Mouse (Mus musculus) myocyte (in vitro differentiated cells): ENCODE results near the gene Slc30a9.

Source experiments
- CEBPB ChIP-seq: IDR thresholded peaks from 2 replicates; pipeline ENCODE4 v1.6.1; 2011; ENCODE audit warnings: mild to moderate bottlenecking, moderate library complexity; ENCODE audit not compliant: poor library complexity, insufficient read depth, severe bottlenecking
- E2F4 ChIP-seq: IDR thresholded peaks from one replicate; pipeline ENCODE4 v1.6.1; 2011; ENCODE audit warnings: mild to moderate bottlenecking, control low read depth, moderate library complexity; ENCODE audit not compliant: insufficient read depth
- MAX ChIP-seq: IDR thresholded peaks from one replicate; pipeline ENCODE4 v1.6.1; 2011; ENCODE audit warnings: low read depth, mild to moderate bottlenecking, control low read depth
- MYOD1 ChIP-seq, 3 experiments: IDR thresholded peaks; one replicate each; pipeline ENCODE4 v1.6.1; 2011; ENCODE audit warnings: control low read depth in 2 of 3, low read depth in 2 of 3, mild to moderate bottlenecking in 2 of 3, moderate library complexity in 1 of 3; ENCODE audit not compliant: insufficient read length in 2 of 3, control insufficient read depth in 1 of 3
- POLR2A ChIP-seq: IDR thresholded peaks from one replicate; pipeline ENCODE4 v1.6.1; 2011; ENCODE audit warnings: low read depth, mild to moderate bottlenecking, control low read depth, moderate library complexity; ENCODE audit not compliant: insufficient read length
- POLR2AphosphoS2 ChIP-seq: IDR thresholded peaks from one replicate; pipeline ENCODE4 v1.6.1; 2011; ENCODE audit warnings: low read depth, control low read depth; ENCODE audit not compliant: insufficient read length
- TCF12 ChIP-seq: IDR thresholded peaks from one replicate; pipeline ENCODE4 v1.6.1; 2011; ENCODE audit warnings: mild to moderate bottlenecking, control low read depth; ENCODE audit not compliant: poor library complexity, insufficient read depth, severe bottlenecking
- USF1 ChIP-seq: IDR thresholded peaks from one replicate; pipeline ENCODE4 v1.6.1; 2011; ENCODE audit warnings: low read depth, mild to moderate bottlenecking, control low read depth, moderate library complexity

DNA sequence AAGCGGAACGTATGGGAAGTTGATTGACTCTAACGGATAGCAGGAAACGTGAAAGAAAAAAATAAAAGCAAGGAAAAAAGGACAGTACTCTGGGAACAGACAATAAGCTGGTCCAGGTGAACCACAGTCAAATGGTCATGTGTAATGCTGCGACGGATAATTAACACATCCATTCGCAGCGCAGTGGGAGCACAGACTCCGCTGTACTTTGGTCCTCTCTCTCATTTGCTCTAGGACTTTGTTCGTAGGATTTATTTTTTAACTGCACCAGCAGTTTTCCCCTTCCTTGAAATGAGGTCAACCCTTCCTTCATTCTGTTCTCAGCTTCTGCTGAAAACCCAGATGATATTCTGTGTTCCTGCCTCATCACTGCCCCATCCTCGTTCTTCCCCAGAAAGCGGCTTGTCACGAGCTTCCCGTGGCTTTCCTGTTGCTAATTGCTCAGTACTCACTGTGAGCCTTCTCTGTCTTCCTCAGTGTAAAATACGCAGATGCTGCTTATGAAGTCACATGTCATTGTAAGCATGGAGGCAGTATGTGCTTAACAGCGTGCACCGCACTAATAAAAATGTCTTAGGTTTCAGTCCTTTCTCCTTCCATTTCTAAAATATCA lies 15.0 kb downstream of the Slc30a9 start:
- no peak for TF ChIP-seq POLR2A
- no peak for TF ChIP-seq MAX
- no peak for TF ChIP-seq E2F4
- TF ChIP-seq USF1, result no peak
- no peak for TF ChIP-seq TCF12
- no peak for TF ChIP-seq POLR2AphosphoS2
- no peak for TF ChIP-seq MYOD1 (IDR thresholded peaks at IDR 0.05; ENCODE audit: control insufficient read depth in 1 of 3, insufficient read length in 2 of 3, low read depth in 2 of 3)
- TF ChIP-seq CEBPB, result no peak
